Mouse (Mus musculus) ovary, adult 10 weeks (tissue): ENCODE results near the gene Lclat1. TPM values are rescaled to one million over a fixed set of nuclear protein-coding genes. Genes with fewer than 3 reads are reported as not detected.

Source experiments
- polyA plus RNA-seq: library from polyadenylated mRNA; stranded (reverse); fragments of 350-450 nt; fragmentation: Illumina TruSeq; extraction: RNeasy Lipid Tissue Mini Kit (QIAGEN cat#74804); gene quantifications from one replicate; pipeline ENCODE4 v1.2.3, GENCODE M21; 2014

The Lclat1 gene
- 97.6 TPM for polyA plus RNA-seq

GRCm38 (mm10) chr17:73107158-73108157, at the start of gene Lclat1:
Lclat1 (plus strand) TSS chr17:73107985.

Other genes starting within 250 kb of the Lclat1 start
- 24.0 TPM for gene Lbh, start 189.7 kb upstream of the Lclat1 start, polyA plus RNA-seq